Mouse (Mus musculus): ENCODE measurements around the gene 1700061G19Rik.

- TF ChIP-seq POLR2A (IDR thresholded peaks at IDR 0.05; ENCODE audit: insufficient read depth, low read depth, low read length) = no peak
- no peak for TF ChIP-seq CTCF (IDR thresholded peaks at IDR 0.05; ENCODE audit: insufficient read depth, low read depth, low read length)
Observed at GRCm38 (mm10) chr17:56829795-56830194, 45.5 kb upstream of the 1700061G19Rik start.

All from olfactory bulb, adult 2 months (tissue).